Mouse (Mus musculus) heart, adult 2 months (tissue): ENCODE data around the gene Nup155. TPM values are rescaled to one million over a fixed set of nuclear protein-coding genes. Genes with fewer than 3 reads are reported as not detected.

Source experiments
- DNase-seq, 2 experiments: peaks; one replicate each; pipeline ENCODE4 v3.0.0; 2021
- H3K27ac ChIP-seq: fragments of 200-600 bp; 2 replicates; pipeline ENCODE4 v1.8.1; 2022
- H3K27me3 ChIP-seq: fragments of 200-500 bp; 2 replicates; pipeline ENCODE4 v1.6.1; 2012; ENCODE audit warnings: mild to moderate bottlenecking, low read length, inconsistent platforms, mixed read lengths; ENCODE audit not compliant: control insufficient read depth, insufficient read depth
- H3K36me3 ChIP-seq: fragments of 200-500 bp; 2 replicates; pipeline ENCODE4 v1.6.1; 2012; ENCODE audit warnings: low read length, inconsistent platforms; ENCODE audit not compliant: control insufficient read depth, insufficient read depth
- H3K4me1 ChIP-seq: fragments of 200-500 bp; 2 replicates; pipeline ENCODE4 v1.6.1; 2011; ENCODE audit warnings: low read length; ENCODE audit not compliant: control insufficient read depth, insufficient read depth
- H3K4me3 ChIP-seq: fragments of 200-600 bp; 2 replicates; pipeline ENCODE4 v1.8.1; 2022
- H3K79me2 ChIP-seq: fragments of 200-500 bp; replicated peaks from 2 replicates; pipeline ENCODE4 v1.6.1; 2012; ENCODE audit warnings: mild to moderate bottlenecking, inconsistent platforms, low read length, moderate library complexity, mixed read lengths; ENCODE audit not compliant: control insufficient read depth, insufficient read depth
- H3K9ac ChIP-seq: fragments of 200-500 bp; 2 replicates; pipeline ENCODE4 v1.6.1; 2012; ENCODE audit warnings: low read depth, mild to moderate bottlenecking, control low read depth, inconsistent platforms, low read length, mixed read lengths
- CTCF ChIP-seq: fragments of 200-600 bp; IDR thresholded peaks from 2 replicates; pipeline ENCODE4 v1.8.1; 2022; ENCODE audit warnings: antibody characterized with exemption, mild to moderate bottlenecking, moderate library complexity
- EP300 ChIP-seq: fragments of 200-500 bp; IDR thresholded peaks from 2 replicates; pipeline ENCODE4 v1.6.1; 2011; ENCODE audit warnings: low read depth, low read length, control low read depth; ENCODE audit not compliant: insufficient read depth
- POLR2A ChIP-seq: fragments of 200-500 bp; IDR thresholded peaks from 2 replicates; pipeline ENCODE4 v1.6.1; 2011; ENCODE audit warnings: mild to moderate bottlenecking, low read depth, low read length, control low read depth; ENCODE audit not compliant: insufficient read depth
- WGBS: fragments of 180-500 bp; shearing (Covaris S2); methylation state at CpG from one replicate; pipeline ENCODE4 v1.1.7; 2018; 5-methylcytosine and 5-hydroxymethylcytosine counted together
- intact Hi-C: fragments of 180-260 bp; cut with DNase I; formaldehyde crosslinking; loops from one replicate; pipeline ENCODE4 v1.15.1; 2025
- polyA plus RNA-seq: library from polyadenylated mRNA; depleted of rRNA; stranded (reverse); fragments of >200 nt; gene quantifications from 2 replicates; pipeline ENCODE4 v1.2.3, GENCODE M21; 2012
- total RNA-seq, 2 experiments: library from RNA; stranded (reverse); gene quantifications; 2 replicates each; pipeline ENCODE4 v1.2.3; 2021

The Nup155 gene
- total and polyA plus RNA-seq, 3 experiments: 4.0 to 10.0 (median 9.5) TPM

GRCm38 (mm10) chr15:8109782-8110181 lies 709 bp downstream of the Nup155 start:
- intact Hi-C loops: loop anchor here (1.0 to 10.0 kb wide), 3 partner anchors 10 to 335 kb away; partner anchors contain the start of genes Cplane1, Nipbl and Wdr70
- no peaks in the 10 kb centered on the region for H3K27me3 ChIP-seq
- H3K36me3 ChIP-seq: peaks cover 2% of the 10 kb centered on the region; the same call in 1 of the 2 replicates
- WGBS: under 1% methylated on average over 8 of the region's 8 CpGs
- H3K27ac ChIP-seq: peak overlapping the region; percentile 82
- TF ChIP-seq CTCF: no peak
- no peak for TF ChIP-seq POLR2A
- TF ChIP-seq EP300: no peak
- no peak for DNase-seq
- H3K4me1 ChIP-seq: peaks cover 3% of the 10 kb centered on the region
- H3K79me2 ChIP-seq: 0 out of 2 replicates have a peak, but pooled peaks cover 1% of the 10 kb centered on the region
- peak overlapping the region; percentile 61 for H3K4me3 ChIP-seq
- no peak overlapping the region for H3K9ac ChIP-seq

- DNase-seq: no peak
- no peaks in the 10 kb centered on the region; the same call in 1 of the 2 replicates for H3K36me3 ChIP-seq
- TF ChIP-seq CTCF (no peak), EP300 (no peak), POLR2A (no peak)
- WGBS: 58% methylated on average over 1 of the region's 1 CpGs
- no peaks in the 10 kb centered on the region for H3K79me2 ChIP-seq
- no peak overlapping the region for H3K4me3 ChIP-seq
- no peak overlapping the region for H3K27ac ChIP-seq
- H3K4me1 ChIP-seq: no peaks in the 10 kb centered on the region
- no peak overlapping the region for H3K9ac ChIP-seq
- intact Hi-C loops: no loop called here
- no peaks in the 10 kb centered on the region for H3K27me3 ChIP-seq
Measured at GRCm38 (mm10) chr15:8129281-8129680, 20.2 kb downstream of the Nup155 start.

- 99% methylated on average over 3 of the region's 3 CpGs for WGBS
- Histone ChIP-seq H3K27ac (no peak overlapping the region), H3K4me3 (no peak overlapping the region), H3K4me1 (no peaks in the 10 kb centered on the region), H3K79me2 (no peaks in the 10 kb centered on the region), H3K27me3 (no peaks in the 10 kb centered on the region), H3K36me3 (no peaks in the 10 kb centered on the region), H3K9ac (no peak overlapping the region)
- DNase-seq: no peak
- no peak for TF ChIP-seq POLR2A
- TF ChIP-seq CTCF: no peak
- TF ChIP-seq EP300: no peak
- intact Hi-C loops: no loop called here
Measured at GRCm38 (mm10) chr15:8131268-8131667, 22.2 kb downstream of the Nup155 start.

- DNase-seq: no peak
- Histone ChIP-seq H3K79me2 (no peaks in the 10 kb centered on the region), H3K27ac (no peak overlapping the region), H3K4me1 (no peaks in the 10 kb centered on the region), H3K36me3 (no peaks in the 10 kb centered on the region), H3K4me3 (no peak overlapping the region), H3K27me3 (no peaks in the 10 kb centered on the region), H3K9ac (no peak overlapping the region)
- intact Hi-C loops: no loop called here
- no peak for TF ChIP-seq CTCF
- TF ChIP-seq EP300: no peak
- TF ChIP-seq POLR2A: no peak
Measured at GRCm38 (mm10) chr15:8131761-8132160, 22.7 kb downstream of the Nup155 start.

DNA sequence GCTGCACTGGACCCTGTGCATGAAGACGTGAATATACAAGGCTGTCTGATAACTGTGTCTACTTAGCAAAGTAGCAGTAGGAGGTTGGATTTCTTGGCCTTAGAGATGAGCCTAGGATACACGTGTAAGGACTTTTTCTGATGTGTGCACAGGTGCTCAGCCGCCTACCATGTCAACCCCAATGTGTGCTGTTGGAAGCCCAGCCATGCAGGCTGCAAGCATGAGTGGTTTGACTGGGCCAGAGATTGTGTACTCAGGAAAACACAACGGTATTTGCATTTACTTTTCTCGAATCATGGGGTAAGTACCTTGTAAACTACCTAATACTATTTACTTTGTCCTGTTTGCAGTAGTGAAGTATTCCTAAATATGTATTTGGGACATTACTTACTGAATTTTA lies 26.5 kb downstream of the Nup155 start:
- no peaks in the 10 kb centered on the region for H3K4me1 ChIP-seq
- H3K36me3 ChIP-seq: no peaks in the 10 kb centered on the region
- no peak overlapping the region for H3K27ac ChIP-seq
- no peaks in the 10 kb centered on the region for H3K27me3 ChIP-seq
- TF ChIP-seq EP300 (no peak), POLR2A (no peak), CTCF (no peak)
- H3K4me3 ChIP-seq: no peak overlapping the region
- no peak for DNase-seq
- no peak overlapping the region for H3K9ac ChIP-seq
- intact Hi-C loops: no loop called here
- 93% methylated on average over 5 of the region's 5 CpGs for WGBS
- H3K79me2 ChIP-seq: no peaks in the 10 kb centered on the region

- H3K4me1 ChIP-seq: no peaks in the 10 kb centered on the region
- no peak overlapping the region for H3K4me3 ChIP-seq
- intact Hi-C loops: no loop called here
- no peaks in the 10 kb centered on the region for H3K27me3 ChIP-seq
- TF ChIP-seq POLR2A: no peak
- TF ChIP-seq CTCF: no peak
- TF ChIP-seq EP300: no peak
- H3K36me3 ChIP-seq: no peaks in the 10 kb centered on the region
- no peak overlapping the region for H3K9ac ChIP-seq
- no peak overlapping the region for H3K27ac ChIP-seq
- 58% methylated on average over 1 of the region's 1 CpGs for WGBS
- DNase-seq: no peak
- no peaks in the 10 kb centered on the region for H3K79me2 ChIP-seq
Measured at GRCm38 (mm10) chr15:8161841-8162240, 52.8 kb downstream of the Nup155 start.
